Mouse (Mus musculus) cerebellum, adult 8-10 months (tissue): ENCODE measurements at regions not wholly inside any gene's neighbourhood (a gene's known extent, or its start where the extent isn't known, plus 50 kb on each side); places are given as distances from the start of the nearest gene placed in this dataset.
"Not testable (repeated sequence)": the region's sequence is repeated elsewhere in the genome, so short reads cannot be mapped to it uniquely, and the experiment has no call there.

ENCODE experiments used
- DNase-seq: peaks from one replicate; pipeline ENCODE4 v3.0.0; 2022

DNA sequence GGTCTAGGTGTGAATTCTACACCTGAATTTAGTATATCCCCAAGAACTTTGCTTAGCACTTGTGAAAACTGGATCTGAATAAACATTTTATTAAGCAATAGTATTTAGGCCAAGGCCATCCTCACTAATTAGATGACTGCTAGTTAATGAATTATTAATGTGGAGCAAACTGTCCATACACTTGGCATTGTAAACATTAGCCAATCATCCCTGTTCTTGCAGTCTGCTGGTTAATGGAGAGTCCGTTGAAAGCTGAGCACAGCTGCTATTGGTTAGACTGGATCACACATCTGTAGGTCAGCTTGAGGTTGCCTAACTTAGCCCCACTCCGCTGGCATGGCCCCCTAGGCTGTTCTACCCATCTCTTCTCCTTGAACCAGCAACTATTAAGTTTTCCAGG lies 826.2 kb upstream of the 4930452B06Rik start:
- no peak for DNase-seq

- no peak for DNase-seq
Observed at GRCm38 (mm10) chr14:9488585-9488984, 822.5 kb upstream of the 4930452B06Rik start.

- no peak for DNase-seq
Observed at GRCm38 (mm10) chr14:9478981-9479380, 812.9 kb upstream of the 4930452B06Rik start.

DNA sequence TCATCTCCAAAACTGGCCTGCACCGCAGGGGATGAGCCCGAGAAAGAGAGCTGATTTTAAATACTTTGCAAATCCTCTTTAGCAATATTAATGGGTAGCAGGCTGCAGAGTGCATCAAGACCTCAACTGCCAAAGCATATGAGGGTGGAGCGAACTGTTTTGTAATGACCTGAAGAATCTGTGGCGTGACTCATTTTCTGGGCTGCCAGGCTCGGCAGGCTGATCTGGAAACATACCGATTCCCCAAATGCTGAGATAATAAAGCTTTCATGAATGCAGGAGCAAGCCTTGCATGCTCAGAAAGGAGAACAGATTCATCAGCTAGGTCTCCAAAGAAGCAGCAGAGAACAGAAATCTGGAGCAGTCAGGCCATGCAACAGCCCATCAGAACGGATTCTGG lies 809.1 kb upstream of the 4930452B06Rik start:
- peak; percentile 1 for DNase-seq

GRCm38 (mm10) chr14:9469686-9470085 lies 803.6 kb upstream of the 4930452B06Rik start:
- no peak for DNase-seq

DNA sequence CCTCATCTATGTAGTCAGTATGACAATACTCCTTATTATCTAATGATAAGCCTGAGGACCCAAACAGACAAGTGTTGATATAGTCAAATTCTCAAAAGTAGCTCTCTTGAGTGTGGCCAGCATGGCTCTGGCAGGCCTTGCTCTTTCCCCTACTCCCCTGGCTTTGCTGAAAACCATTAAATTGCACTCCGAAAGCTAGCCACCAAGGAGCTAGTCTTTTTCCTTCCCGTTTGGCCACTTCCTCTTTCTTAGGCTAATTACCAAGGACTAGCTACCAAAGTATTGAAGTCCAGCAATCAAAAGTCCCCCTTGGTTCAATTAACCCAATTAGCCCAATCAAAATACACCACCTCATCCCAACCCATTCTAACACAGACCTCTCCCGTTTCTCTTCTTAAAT lies 802.6 kb upstream of the 4930452B06Rik start:
- DNase-seq, result no peak

GRCm38 (mm10) chr14:9467690-9468458 lies 801.8 kb upstream of the 4930452B06Rik start:
- no peak for DNase-seq

- no peak for DNase-seq
Observed at GRCm38 (mm10) chr14:9460006-9460405, 794.0 kb upstream of the 4930452B06Rik start.

DNA sequence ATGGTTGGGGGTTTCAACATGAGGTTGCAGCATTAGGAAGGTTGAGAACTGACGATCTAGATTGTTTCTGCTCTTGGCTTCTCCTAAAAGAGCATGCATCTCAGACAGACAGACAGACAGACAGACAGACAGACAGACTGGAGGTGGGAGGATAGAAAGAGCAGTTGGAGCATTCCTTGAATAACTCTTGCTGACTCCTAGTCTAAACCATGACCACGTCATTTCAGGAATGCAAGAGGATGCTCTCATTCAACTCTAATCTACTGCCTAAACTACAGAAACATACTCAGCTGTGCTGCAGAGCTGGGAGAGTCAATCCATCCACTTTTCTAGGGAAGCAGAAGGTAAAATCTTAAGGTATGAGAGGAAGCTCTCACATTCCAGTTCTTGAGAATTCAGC lies 792.8 kb upstream of the 4930452B06Rik start:
- DNase-seq, result no peak

DNA sequence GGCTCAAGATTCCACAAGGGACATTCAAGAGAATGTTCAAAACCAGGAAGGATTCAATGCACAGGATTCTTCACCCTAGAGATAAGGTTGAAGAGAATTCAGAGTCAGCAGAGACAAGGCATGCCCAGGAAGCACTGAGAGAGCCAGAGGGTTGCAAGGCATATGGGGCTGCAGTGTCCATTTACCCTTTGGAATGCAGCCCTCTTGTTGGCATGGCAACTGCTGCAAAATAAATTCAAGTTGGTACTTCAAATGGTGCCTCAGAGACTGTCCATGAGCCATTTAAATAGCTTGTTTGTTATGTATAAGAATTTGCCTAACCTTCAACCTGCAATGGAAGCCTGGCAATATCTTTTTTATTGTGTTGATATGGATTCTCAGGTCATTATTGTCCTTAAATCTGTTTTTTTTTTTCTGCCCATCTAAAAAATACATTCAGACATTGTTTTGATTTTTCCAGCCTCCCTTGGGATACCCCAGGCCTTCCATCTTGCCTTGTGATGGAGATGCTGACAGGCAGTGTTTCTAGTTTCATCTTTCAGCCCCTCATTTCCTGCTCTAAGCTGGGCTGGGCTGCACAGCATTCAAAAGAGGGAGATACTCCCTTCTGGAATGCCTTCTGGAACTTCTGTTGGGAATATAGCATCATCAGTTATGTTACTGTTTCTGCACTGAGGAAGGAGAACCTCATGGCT lies 791.9 kb upstream of the 4930452B06Rik start:
- no peak for DNase-seq

DNA sequence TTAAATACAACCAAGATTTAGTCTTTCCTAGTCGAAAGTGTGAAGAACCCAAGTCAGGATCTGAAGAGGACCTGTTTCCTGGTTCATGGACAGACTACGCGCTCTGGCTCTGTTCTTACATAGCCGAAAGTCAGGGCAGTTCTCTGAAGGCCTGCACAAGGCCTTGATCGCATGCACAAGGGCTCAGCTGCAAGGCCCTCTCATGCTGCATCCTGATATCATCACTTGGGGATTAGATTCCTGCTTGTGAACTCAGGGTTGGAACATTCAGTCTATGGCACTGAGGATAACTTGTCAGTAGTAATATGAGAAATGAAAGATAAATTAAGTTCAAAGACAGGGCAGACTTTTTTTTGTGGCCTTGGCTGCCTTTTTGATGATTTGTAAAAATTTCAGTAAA lies 789.9 kb upstream of the 4930452B06Rik start:
- no peak for DNase-seq

- DNase-seq, result no peak
Observed at GRCm38 (mm10) chr14:9449942-9450341, 783.9 kb upstream of the 4930452B06Rik start.

GRCm38 (mm10) chr14:9437896-9438295 lies 771.9 kb upstream of the 4930452B06Rik start:
- DNase-seq, result no peak

GRCm38 (mm10) chr14:9435136-9435535 lies 769.1 kb upstream of the 4930452B06Rik start:
- no peak for DNase-seq

- no peak for DNase-seq
Observed at GRCm38 (mm10) chr14:9433081-9433590, 767.1 kb upstream of the 4930452B06Rik start.

GRCm38 (mm10) chr14:9431798-9432197 lies 765.8 kb upstream of the 4930452B06Rik start:
- no peak for DNase-seq

- no peak for DNase-seq
Observed at GRCm38 (mm10) chr14:9411822-9412403, 745.9 kb upstream of the 4930452B06Rik start.

GRCm38 (mm10) chr14:9403688-9404087 lies 737.6 kb upstream of the 4930452B06Rik start:
- DNase-seq, result no peak

DNA sequence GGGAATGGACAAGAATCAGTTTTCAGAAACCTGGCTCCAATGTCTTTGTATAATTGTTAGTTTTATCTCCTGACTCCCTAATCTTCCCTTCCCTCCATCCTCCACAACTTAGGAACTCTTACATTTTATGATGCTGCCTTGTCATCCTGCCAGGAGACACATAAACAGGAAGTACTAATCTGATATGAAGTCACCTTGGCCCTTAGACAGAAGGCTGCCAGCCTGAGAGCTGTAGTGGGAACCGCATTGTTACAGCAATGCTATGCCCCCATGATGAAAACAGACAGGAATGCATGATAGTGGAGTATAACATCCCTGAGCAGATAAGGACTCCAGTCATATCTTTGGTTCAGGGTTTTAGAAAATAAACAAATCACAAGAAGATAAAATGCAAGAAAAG lies 734.8 kb upstream of the 4930452B06Rik start:
- no peak for DNase-seq

GRCm38 (mm10) chr14:9393271-9393771 lies 727.3 kb upstream of the 4930452B06Rik start:
- peak; percentile 32 for DNase-seq

GRCm38 (mm10) chr14:9389878-9390536 lies 724.0 kb upstream of the 4930452B06Rik start:
- not testable (repeated sequence) for DNase-seq

DNA sequence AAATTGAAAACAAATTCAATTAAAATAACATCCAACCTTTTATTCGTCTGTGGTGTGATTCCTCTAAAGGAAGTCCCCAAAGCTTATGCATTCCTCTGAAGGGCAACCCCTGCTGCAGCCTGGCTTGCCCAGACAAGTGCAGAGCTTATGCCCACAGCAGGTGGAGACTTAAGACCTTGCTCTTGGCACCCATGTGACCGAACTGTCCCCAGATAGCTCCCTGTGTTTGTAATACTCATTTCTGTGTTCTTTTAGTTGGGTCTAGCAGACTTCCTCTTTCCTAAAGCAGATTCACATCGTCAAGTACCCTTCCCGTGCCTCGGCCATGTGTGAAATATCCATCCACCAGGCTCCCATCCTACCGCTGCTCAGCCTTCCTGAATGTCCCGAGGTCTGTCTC lies 723.1 kb upstream of the 4930452B06Rik start:
- DNase-seq, result no peak
